Mouse (Mus musculus): ENCODE measurements around the gene Etl4. TPM values are rescaled to one million over a fixed set of nuclear protein-coding genes. Genes with fewer than 3 reads are reported as not detected.

Etl4 gene
- polyA plus RNA-seq, 1 experiment from 2014 or later = 33.4 TPM

DNA sequence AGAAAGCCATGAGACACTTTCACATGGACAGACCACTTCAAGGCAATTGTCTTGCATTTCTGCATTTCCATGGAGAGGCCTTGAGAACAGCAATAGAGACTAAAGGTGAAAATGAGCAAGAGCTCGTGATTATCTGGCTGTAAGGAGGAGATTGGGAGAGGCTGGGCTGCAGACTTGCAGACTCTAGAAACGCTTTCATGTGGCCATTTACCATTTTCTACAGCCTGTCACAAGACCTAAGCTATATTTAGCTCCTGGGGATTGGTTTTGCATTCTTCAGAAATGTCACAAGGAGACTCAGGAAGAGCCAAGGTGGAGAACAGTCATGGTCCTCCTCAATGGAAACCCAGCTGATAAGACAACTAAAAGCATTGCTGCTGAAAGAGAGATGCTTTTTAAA, 801.4 kb downstream of the Etl4 start:
- Histone ChIP-seq H3K9me3 (ENCODE audit: low read depth, low read length) (no peaks in the 10 kb centered on the region), H3K36me3 (ENCODE audit: insufficient read depth) (peaks cover 6% of the 10 kb centered on the region; the same call in 1 of the 2 replicates), H3K4me3 (ENCODE audit: low read depth, low read length) (no peak overlapping the region), H3K9ac (no peak overlapping the region), H3K27ac (ENCODE audit: low read depth) (no peak overlapping the region), H3K4me1 (ENCODE audit: insufficient read depth) (no peaks in the 10 kb centered on the region), H3K27me3 (ENCODE audit: insufficient read depth, low read length) (no peaks in the 10 kb centered on the region), H3K4me2 (no peak overlapping the region)
- WGBS = 42% methylated on average over 2 of the region's 2 CpGs
- no peak for TF ChIP-seq CTCF (IDR thresholded peaks at IDR 0.05; ENCODE audit: low read depth)
- ATAC-seq (ENCODE audit: insufficient read depth) = no peak
- DNase-seq = no peak

DNA sequence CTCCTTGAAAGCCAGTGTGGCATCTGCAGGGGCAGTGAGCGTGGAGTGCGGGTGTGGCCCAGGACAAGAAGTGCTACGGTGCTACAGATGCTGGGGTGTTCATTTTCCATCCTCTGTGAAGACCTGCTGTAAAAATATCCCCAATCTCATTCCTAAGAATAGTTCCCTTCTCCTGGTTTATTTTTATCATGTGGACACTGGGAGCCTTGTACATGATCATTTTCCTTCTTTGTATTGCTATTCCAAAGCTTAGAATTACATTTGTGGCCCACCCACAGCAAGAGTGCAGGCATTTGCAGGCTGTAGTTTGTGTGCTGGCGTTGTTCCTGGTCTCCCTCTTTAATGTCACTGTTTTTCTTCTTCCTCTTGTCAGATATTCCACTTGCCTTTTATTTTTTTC, 809.5 kb downstream of the Etl4 start:
- Histone ChIP-seq H3K4me2 (no peak overlapping the region), H3K4me3 (ENCODE audit: low read depth, low read length) (no peak overlapping the region), H3K36me3 (ENCODE audit: insufficient read depth) (no peaks in the 10 kb centered on the region), H3K9ac (no peak overlapping the region), H3K9me3 (ENCODE audit: low read depth, low read length) (no peaks in the 10 kb centered on the region), H3K27ac (ENCODE audit: low read depth) (no peak overlapping the region), H3K4me1 (ENCODE audit: insufficient read depth) (0 out of 2 replicates have a peak, but pooled peaks cover 4% of the 10 kb centered on the region), H3K27me3 (ENCODE audit: insufficient read depth, low read length) (no peaks in the 10 kb centered on the region)
- WGBS = 84% methylated on average over 4 of the region's 4 CpGs
- DNase-seq (no peak), ATAC-seq (ENCODE audit: insufficient read depth) (no peak)
- TF ChIP-seq CTCF (IDR thresholded peaks at IDR 0.05; ENCODE audit: low read depth) = no peak

DNA sequence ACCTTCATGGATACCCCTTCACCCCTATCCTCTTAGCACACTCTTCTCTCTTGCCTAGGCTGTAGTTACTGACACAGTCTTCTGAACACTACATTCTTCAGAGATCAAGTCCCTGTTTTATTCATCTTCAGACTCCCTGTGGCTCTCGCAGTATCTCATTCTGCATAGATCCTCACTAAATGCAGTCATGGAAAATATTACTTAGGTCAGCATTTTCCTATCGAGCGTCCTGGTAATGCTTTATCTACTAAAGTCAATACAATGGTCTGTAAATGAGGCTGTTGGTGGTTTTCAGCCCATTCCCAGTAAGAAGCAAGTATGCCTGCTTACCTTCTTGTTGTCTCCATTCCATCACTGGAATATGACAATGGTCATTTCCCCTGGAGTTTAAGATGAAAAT, 811.5 kb downstream of the Etl4 start:
- no peaks in the 10 kb centered on the region for H3K9me3 ChIP-seq (ENCODE audit: low read depth, low read length)
- WGBS = 74% methylated on average over 3 of the region's 3 CpGs
- H3K4me3 ChIP-seq (ENCODE audit: low read depth, low read length) = no peak overlapping the region
- 0 out of 2 replicates have a peak, but pooled peaks cover 4% of the 10 kb centered on the region for H3K4me1 ChIP-seq (ENCODE audit: insufficient read depth)
- ATAC-seq (ENCODE audit: insufficient read depth) (no peak), DNase-seq (no peak)
- H3K27ac ChIP-seq (ENCODE audit: low read depth) = no peak overlapping the region
- H3K9ac ChIP-seq = no peak overlapping the region
- H3K4me2 ChIP-seq = no peak overlapping the region
- no peaks in the 10 kb centered on the region for H3K36me3 ChIP-seq (ENCODE audit: insufficient read depth)
- H3K27me3 ChIP-seq (ENCODE audit: insufficient read depth, low read length) = no peaks in the 10 kb centered on the region
- TF ChIP-seq CTCF (IDR thresholded peaks at IDR 0.05; ENCODE audit: low read depth) = no peak

DNA sequence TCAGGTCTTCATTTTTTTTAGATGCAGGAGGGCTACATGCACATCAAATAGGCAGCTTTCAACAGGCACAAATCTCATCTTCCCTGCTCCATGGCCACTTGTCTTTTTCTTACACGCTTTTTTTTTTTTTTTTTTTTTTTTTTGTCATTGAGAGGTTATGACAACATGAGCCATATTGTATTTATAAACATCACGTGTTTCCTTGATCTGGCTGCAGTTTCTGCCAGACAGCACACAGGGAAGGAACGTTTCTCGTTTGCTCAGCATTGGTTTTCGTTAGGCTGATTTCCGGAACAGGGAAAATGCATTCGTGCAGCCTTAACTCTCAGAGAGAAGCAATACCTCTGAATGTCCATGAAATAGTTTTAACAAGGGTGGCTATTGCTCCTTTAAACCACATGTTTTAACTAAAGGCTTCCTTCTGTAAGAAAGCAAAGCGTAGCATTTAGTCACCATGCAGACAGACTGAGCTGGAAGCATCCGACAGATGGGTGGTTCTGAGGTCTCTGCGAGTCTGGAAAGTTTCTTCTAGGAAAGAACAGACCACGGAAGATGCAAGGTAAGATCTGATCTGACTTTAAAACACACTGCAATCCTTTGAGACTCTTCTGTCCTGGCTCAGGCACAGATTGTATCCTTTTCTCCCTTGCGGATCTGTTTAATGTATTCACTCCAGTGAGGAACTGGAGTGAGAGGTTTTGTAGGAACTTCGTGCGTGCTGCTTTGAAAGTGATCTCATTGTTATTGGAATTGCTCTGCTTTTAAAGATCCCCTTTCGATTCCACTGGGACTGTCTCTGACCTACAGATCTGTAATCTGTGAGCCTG, 812.8 kb downstream of the Etl4 start:
- Histone ChIP-seq H3K27me3 (ENCODE audit: insufficient read depth, low read length) (no peaks in the 10 kb centered on the region), H3K4me2 (peak overlapping the region; percentile 55), H3K4me1 (ENCODE audit: insufficient read depth) (0 out of 2 replicates have a peak, but pooled peaks cover 4% of the 10 kb centered on the region), H3K4me3 (ENCODE audit: low read depth, low read length) (peak overlapping the region; percentile 24; the same call in 1 of the 2 replicates), H3K9ac (peak overlapping the region; percentile 41), H3K9me3 (ENCODE audit: low read depth, low read length) (no peaks in the 10 kb centered on the region), H3K27ac (ENCODE audit: low read depth) (0 out of 2 replicates have a peak overlapping the region, but pooled peaks have one; percentile 3), H3K36me3 (ENCODE audit: insufficient read depth) (no peaks in the 10 kb centered on the region)
- TF ChIP-seq CTCF (IDR thresholded peaks at IDR 0.05; ENCODE audit: low read depth) = no peak
- ATAC-seq (ENCODE audit: insufficient read depth) (peak; percentile 89), DNase-seq (peak; percentile 71)
- 20% methylated on average over 15 of the region's 15 CpGs for WGBS

DNA sequence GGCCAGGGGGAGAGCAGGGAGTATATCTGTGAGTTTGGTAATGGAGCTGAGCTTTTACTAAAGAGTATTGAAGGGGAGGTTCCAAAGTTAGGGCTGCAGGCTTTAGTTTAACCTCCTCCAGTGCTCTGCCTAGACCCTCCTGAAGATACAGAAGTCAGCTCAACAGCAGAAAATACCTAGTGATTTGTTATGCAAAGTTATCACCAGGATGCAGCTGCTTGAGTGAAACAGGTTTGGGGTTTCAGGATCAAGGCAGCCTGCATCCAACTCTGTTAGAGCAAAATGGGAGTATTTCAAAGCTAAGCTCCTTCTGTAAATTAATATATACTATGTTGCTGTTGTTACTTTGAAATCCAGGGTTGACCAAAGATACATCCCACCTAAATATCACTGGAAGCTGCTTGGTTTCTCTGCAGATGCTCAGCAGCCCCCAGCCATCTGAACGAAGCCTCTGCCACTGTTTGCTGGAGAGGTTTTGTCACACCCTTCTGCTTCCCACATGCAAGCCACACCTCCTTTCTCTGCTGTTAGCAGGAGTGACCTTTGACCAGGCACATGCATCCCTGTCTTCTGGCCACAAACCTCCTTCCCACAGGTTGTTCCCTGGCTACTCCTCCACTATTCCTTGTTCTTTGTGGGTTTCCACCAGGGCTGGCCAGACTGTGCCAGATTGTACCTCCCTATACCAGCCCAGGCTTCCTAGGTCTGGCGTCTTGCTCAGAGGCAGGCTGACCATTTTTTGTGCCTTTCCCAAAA, 814.6 kb downstream of the Etl4 start:
- no peak for TF ChIP-seq CTCF (IDR thresholded peaks at IDR 0.05; ENCODE audit: low read depth)
- no peaks in the 10 kb centered on the region for H3K36me3 ChIP-seq (ENCODE audit: insufficient read depth)
- no peak for DNase-seq
- no peak overlapping the region for H3K27ac ChIP-seq (ENCODE audit: low read depth)
- no peak for ATAC-seq (ENCODE audit: insufficient read depth)
- no peaks in the 10 kb centered on the region for H3K9me3 ChIP-seq (ENCODE audit: low read depth, low read length)
- H3K4me2 ChIP-seq = no peak overlapping the region
- H3K9ac ChIP-seq = no peak overlapping the region
- 0 out of 2 replicates have a peak, but pooled peaks cover 4% of the 10 kb centered on the region for H3K4me1 ChIP-seq (ENCODE audit: insufficient read depth)
- no peak overlapping the region for H3K4me3 ChIP-seq (ENCODE audit: low read depth, low read length)
- WGBS = 33% methylated on average over 2 of the region's 2 CpGs
- H3K27me3 ChIP-seq (ENCODE audit: insufficient read depth, low read length) = no peaks in the 10 kb centered on the region

DNA sequence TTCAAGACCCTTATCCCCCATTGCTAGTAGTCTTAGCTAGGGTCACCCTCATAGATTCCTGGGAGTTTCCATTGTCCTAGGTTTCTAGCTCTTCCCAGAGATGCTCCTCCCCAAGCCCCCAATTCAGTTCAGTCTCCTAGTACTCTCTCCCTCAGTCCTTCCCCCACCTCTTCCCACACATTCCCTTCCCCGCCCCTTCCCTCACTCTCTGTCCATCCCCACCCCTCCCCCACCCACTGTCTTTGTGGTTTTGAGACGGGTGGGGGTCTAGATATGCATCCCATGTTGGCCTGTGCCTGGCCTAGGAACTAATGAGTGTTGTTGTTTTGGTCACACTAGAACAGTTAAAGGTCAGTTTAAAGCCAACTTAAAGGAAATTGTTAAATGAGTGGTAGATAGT, 817.4 kb downstream of the Etl4 start:
- Histone ChIP-seq H3K36me3 (ENCODE audit: insufficient read depth) (no peaks in the 10 kb centered on the region), H3K9me3 (ENCODE audit: low read depth, low read length) (no peaks in the 10 kb centered on the region), H3K4me1 (ENCODE audit: insufficient read depth) (0 out of 2 replicates have a peak, but pooled peaks cover under 1% of the 10 kb centered on the region), H3K27ac (ENCODE audit: low read depth) (no peak overlapping the region), H3K9ac (no peak overlapping the region), H3K4me2 (no peak overlapping the region), H3K4me3 (ENCODE audit: low read depth, low read length) (no peak overlapping the region), H3K27me3 (ENCODE audit: insufficient read depth, low read length) (no peaks in the 10 kb centered on the region)
- no peak for ATAC-seq (ENCODE audit: insufficient read depth)
- 70% methylated on average over 2 of the region's 2 CpGs for WGBS
- no peak for TF ChIP-seq CTCF (IDR thresholded peaks at IDR 0.05; ENCODE audit: low read depth)
- DNase-seq = no peak

Data from lung, embryonic 14.5 days (tissue).